Mouse (Mus musculus): ENCODE data around the gene Mgat3.

Gene Mgat3

DNA sequence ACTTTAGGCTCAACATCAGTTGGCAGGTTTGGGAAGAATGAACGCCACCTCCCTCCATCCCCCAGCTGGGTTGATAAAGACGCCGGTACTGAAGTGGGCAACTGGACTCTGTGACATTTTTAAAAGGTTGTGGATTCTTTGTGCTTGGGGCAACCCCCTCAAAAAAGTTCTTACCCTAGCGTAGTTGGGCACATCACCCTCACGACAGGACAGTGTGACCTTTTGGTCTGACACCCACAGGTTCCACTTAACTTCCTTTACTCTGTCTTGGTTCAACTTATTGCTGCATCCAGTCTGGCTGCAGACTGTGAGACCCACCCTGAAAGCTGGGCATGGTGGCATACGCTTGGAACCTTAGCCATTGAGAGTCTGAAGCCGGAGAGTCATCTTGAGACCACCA is 50.2 kb downstream of the Mgat3 start:
- DNase-seq (ENCODE audit: low read depth, low spot score), result no peak

DNA sequence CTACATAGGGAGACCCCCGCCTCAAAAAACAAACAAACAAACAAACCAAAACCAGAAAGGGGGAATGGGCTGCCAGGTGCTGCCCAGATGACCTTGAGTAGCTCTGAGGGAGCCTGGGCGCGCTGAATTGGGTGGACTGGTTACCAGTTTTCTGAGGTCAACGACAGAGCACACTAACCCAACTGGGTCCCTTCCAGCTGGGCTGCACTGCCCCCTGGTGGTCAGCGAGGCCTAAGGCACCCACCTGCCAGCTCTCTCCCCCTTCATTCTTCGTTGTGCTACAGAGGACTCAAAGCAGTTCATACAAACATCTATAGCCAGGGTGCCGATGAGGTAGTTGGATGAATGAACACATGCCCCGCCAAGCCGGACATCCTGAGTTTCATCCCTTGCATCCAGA is 51.7 kb downstream of the Mgat3 start:
- DNase-seq (ENCODE audit: low read depth, low spot score), result peak; percentile 72

DNA sequence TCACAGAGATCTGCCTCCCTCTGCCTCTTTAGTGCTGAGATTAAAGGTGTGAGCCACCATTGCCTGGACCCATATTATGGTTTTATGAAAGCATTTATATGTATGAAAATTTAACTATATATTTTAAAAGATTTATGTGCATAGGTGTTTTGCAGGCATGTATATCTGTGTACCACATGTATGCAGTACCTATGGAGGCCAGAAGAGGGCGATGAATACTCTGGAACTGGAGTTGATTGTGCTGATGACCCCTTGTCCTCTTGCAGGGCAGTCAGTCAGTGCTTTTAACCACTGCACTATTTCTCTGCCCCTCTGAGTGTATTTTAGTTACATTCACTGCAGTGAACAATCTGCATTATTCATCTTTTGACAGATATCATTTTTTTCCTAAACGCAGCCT is 52.3 kb downstream of the Mgat3 start:
- peak; percentile 71 for DNase-seq (ENCODE audit: low read depth, low spot score)

DNA sequence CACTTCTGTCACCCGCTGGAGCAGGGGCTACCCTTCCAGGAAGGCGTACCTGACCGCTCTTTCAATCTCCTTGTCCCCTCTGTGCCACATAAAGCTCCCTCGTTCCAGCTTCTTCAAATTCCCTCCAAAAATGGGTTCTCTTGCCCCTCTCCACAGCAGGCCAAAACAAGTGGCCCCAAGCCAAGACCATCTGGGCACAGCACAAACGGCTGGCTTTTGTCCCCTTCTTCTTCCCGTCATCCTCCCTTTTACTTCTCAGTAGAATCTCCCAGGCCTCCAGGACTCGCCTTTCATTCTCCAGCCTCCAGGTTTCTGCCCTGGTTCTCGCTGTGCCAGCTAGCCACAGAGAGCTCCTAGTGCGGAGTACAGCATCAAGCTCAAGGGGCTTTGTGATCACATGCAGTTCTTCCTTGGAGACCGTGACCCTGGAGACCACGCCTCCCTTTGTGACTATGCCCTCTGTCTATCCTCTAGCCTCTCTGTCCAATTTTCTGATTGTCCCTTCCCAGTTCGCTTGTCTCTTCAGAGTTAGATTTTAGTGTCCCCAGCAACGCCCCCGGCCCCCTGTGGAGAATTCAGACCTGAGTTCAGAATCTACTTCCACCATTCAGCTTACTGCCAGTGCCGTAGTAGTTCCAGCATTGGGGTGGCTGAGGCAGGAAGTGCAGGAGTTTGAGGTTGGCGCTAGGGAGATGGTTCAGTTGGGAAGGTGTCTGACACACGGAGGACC is 54.7 kb downstream of the Mgat3 start:
- DNase-seq (ENCODE audit: low read depth, low spot score), result no peak

DNA sequence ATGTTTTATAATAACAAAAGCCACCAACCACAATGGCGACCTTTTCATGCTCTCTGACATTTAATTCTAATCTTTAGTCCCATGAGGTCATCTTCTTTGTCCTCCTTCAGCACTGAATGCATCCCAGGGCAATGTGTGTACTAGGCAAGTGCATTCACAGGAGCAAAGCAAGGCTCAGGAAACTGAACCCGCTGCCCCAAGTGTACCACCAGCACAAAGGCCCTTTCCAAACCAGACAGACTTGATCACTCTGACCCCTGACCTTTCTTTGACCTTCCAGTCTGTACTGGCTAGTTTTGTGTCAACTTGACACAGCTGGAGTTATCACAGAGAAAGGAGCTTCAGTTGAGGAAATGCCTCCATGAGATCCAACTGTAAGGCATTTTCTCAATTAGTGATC is 58.8 kb downstream of the Mgat3 start:
- DNase-seq (ENCODE audit: low read depth, low spot score), result no peak

DNA sequence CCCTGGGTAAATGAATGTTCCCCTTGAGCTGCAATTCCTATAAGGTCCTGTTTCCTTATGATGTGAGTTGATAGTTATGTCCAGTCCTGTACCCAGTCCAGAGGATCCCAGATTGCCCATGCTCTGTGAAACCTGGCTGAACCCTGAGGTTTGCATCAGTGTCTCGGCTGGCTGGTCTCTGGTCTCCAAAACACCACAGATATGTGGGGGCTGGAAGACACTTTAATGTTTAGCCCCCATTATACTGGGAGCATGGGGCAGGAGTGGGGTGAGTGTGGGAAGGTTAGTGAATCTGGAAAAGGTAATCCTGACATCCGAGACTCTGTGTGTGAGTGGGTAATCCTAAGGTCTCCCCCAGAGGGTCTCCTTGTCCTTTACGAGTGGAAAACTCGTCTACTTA is 59.5 kb downstream of the Mgat3 start:
- DNase-seq (ENCODE audit: low read depth, low spot score), result no peak

DNA sequence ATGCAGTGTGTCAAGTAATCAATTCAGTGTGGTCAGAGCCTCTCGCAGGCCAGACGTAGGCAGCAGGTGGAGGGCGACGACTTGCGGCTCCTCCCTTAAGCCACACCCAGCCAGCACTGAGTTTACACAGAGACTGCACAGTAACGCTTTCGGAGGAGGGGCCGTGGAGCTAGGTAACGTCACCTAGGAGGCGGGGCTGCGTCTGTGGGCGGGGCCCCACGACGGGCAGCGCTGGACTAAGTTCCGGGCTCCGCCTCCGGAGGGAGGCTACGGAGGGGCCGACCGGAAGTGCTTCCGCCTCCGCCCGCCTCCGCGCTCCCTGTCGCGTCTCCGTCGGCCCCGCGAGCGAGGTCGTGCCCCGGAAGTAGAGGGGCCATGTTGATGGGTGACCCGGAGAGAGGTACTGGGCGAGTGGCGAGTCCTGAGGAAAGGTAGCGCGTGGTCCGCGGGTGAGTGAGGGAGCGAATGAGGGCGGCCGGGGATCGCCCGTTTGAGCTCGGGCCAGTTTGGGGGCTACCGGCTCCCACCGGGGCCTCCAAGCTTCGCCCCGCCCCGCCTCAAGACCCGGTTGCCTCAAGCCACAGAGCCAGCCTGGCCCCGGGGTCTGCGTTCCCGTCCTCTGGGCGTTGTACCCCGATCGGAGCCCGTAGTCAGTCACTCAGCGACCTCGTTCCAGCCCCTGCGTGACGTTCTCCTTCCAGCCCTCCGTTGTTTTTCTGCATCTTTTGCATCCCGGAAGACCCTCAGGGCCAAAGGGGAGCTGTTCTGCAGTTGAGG is 60.4 kb downstream of the Mgat3 start, which contains the start of gene Mief1:
Mief1 (plus strand) TSS at position 286 of the 777 bp plus-strand sequence.
- peak; percentile 93 for DNase-seq (ENCODE audit: low read depth, low spot score)

DNA sequence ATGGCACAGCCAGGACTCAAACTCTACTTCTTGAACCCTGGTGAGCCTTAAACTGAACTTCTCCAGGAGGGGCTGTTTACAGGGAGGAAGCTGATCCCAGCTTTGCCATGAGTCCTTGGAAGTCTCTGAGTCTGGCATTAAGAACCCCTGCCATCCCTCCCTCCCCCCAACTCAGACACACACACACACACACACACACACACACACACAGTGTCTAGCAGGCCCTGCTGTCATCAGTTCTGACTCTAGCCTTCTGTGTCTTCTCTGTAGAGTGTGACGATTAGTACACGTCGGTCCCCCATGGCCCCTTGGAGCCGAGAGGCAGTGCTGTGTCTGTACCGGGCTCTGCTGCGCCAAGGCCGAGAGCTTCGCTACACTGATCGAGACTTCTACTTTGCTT is 62.0 kb downstream of the Mgat3 start, which contains the start of gene AC140267.1:
AC140267.1 (plus strand) TSS at position 301 of the 400 bp plus-strand sequence.
- no peak for DNase-seq (ENCODE audit: low read depth, low spot score)

DNA sequence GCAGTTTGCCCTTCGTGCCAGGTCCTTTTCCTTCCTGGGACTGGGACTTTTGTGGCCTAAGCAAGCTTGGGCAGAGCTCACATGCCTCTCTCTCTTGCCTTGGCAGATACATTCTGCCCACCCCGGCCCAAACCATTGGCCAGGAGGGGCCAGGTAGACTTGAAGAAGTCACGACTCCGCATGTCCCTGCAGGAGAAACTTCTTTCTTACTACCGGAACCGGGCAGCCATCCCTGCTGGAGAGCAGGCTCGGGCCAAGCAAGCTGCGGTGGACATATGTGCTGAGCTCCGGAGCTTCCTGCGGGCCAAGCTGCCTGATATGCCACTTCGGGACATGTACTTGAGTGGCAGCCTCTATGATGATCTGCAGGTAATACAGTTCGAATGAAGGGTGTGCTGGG is 74.6 kb downstream of the Mgat3 start:
- no peak for DNase-seq (ENCODE audit: low read depth, low spot score)

DNA sequence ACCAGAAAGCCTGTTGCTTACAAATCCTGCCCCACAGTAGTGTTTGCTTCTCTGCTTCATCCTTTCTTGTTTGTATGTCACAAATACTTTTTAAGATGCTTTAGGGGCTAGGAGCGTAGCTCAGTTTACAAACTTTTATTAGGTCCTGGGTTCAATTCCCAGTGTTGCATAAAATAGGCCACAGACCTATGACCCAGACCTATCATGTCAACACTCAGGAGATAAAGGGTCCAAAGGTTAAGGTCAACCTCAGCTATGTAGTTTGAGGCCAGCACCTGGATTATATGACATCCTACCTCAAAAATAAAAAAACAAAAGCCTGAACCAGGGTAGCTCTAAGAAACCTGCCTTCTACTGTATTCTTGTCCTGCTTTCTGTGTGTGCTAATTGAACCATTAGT is 75.1 kb downstream of the Mgat3 start:
- no peak for DNase-seq (ENCODE audit: low read depth, low spot score)

DNA sequence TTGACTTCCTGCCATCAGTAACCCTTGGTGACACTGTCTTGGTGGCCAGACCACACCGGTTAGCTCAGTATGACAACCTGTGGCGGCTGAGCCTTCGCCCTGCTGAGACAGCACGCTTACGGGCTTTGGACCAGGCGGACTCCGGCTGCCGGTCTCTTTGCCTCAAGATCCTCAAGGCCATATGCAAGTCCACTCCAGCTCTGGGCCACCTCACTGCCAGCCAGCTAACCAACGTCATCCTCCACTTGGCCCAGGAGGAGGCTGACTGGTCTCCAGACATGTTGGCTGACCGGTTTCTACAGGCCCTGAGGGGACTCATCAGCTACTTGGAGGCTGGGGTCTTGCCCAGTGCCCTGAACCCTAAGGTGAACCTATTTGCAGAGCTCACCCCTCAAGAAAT is 76.2 kb downstream of the Mgat3 start:
- DNase-seq (ENCODE audit: low read depth, low spot score), result no peak

DNA sequence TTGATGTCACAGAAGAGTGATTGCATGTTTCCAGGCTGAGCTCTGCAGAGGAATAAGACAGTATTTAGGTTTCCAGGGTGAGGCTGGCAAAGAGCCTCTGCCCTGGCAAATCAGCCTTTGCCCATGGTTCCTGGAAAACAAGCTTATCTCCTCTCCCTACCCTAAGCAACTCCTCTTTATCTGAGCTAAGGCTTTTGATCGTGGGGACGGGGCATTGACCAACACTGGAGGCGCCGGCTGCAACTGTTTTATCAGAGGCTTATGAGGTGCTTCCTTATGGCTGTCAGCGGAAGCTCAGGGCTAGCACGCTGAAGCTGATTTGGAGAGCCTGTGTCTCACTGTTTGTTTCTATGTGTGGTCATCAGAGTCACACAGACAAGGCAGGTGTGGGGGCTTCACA is 77.1 kb downstream of the Mgat3 start:
- no peak for DNase-seq (ENCODE audit: low read depth, low spot score)

DNA sequence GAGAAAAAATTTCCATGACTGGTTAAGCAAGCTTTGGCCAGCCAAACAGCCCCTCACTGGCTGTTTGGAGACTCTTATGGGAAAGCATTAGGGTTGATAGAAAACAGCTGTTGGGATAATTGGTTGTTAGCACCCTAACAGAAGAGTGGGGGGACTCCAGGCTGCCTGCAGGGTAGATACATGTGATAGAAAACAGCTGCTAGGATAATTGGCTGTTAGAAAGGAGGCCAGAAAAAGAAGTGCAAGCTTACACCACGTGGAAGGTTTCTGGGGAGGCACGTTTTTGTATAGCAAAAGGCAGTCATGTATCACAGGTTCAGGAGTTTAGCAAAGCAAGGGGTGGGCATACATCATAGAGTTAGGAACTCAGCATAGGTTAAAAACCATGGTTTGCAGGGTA is 80.0 kb downstream of the Mgat3 start:
- DNase-seq (ENCODE audit: low read depth, low spot score), result no peak

DNA sequence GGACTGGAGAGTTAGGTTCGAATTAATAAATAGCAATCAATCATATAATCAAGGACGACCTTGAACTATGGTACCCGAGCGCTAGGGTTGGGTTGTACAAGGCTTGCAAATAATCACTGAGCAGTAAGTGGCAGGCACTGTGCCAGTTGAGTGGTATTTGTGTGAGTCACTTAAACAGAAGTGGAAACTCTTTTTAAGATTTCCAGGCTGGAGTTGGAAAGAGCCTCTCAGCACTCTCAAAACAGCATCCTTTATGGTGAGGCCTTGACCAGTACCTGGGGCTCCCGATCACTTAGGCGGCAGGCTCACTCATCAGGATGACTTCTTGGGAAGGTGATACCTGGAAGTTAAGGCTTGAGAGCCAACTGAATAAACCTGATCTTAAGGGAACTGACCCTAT is 80.7 kb downstream of the Mgat3 start:
- DNase-seq (ENCODE audit: low read depth, low spot score), result no peak

DNA sequence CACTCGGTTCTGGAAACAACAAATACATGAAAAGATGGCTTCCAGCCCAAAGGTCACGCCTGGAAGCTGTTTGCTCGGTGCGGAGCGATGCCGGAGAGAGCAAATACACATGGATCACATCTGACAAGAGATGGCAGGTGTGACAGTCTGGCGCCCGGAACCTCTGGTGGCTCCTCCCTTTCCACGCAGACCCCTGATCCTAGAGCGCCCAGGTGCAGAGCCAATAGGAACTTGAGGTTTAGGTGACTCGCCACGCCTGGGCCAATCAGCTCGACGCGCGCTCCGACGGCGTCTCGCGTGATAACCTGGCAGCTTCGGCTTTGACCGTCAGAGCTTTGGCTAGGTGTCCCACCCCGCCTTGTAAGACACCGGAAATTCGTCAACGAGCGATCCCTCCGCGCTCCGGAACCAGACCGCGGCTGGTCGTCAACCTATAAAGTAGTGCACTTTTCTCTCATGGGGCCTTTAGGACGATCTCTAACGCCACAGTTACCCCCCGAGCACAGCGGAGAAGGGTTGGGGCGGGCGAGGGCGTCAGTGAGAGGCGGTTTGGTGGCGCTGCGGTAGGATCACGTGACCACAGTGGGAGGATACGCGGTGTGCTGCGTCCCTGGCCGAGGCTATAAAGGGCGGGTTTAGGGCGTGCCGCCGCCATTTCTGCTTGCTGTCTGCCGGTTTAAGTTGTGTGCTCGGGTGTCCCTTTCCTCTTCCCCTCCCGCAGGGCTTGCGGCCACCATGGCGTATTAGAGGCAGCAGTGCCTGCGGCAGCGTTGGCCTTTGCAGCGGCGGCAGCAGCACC is 81.5 kb downstream of the Mgat3 start, which contains the start of gene Atf4:
Atf4 (plus strand) TSS at position 338 of the 799 bp plus-strand sequence.
- peak; percentile 98 for DNase-seq (ENCODE audit: low read depth, low spot score)

DNA sequence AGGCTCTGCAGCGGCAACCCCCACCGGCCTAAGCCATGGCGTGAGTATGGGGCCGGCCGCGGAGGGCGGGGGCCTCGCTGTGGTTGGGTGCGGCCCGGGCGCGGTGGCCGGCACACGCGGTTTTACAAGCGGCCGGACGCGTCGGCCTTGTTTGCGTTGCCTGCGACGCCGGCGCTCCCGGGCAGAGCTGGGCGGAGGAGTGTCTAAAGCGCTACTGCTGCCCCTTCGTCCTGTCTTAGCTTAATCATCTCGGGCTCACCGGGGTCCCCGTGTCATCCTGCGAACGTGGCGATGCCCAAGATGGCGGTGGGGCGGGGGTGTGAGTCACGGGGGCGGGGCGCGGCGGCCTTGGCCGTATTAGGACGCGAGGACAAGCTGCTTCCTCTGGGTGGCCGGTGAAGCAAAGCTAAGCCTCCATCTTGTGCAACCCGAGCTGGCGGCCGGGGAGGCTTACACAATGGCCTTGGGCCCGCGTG is 82.2 kb downstream of the Mgat3 start:
- DNase-seq (ENCODE audit: low read depth, low spot score), result peak; percentile 81

DNA sequence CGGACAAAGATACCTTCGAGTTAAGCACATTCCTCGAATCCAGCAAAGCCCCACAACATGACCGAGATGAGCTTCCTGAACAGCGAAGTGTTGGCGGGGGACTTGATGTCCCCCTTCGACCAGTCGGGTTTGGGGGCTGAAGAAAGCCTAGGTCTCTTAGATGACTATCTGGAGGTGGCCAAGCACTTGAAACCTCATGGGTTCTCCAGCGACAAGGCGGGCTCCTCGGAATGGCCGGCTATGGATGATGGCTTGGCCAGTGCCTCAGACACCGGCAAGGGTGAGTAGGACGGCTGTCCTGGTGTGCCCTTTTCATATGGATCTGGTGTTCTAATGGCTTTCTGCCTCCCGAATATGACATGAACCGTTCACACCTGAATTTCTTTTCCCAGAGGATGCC is 82.7 kb downstream of the Mgat3 start:
- DNase-seq (ENCODE audit: low read depth, low spot score), result no peak

DNA sequence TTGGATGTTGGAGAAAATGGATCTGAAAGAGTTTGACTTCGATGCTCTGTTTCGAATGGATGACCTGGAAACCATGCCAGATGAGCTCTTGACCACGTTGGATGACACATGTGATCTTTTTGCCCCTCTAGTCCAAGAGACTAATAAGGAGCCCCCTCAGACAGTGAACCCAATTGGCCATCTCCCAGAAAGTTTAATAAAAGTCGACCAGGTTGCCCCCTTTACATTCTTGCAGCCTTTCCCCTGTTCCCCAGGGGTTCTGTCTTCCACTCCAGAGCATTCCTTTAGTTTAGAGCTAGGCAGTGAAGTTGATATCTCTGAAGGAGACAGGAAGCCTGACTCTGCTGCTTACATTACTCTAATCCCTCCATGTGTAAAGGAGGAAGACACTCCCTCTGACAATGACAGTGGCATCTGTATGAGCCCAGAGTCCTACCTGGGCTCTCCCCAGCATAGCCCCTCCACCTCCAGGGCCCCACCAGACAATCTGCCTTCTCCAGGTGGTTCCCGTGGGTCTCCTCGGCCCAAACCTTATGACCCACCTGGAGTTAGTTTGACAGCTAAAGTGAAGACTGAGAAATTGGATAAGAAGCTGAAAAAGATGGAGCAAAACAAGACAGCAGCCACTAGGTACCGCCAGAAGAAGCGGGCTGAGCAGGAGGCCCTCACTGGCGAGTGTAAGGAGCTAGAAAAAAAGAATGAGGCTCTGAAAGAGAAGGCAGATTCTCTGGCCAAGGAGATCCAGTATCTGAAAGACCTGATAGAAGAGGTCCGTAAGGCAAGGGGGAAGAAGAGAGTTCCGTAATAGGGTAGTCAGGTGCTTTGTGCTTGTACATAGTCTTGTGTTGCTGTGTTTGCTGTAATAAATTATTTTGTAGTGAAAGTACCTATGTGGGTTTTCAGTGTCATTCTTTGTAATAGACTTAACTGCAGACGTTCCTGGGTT is 83.4 kb downstream of the Mgat3 start:
- no peak for DNase-seq (ENCODE audit: low read depth, low spot score)

DNA sequence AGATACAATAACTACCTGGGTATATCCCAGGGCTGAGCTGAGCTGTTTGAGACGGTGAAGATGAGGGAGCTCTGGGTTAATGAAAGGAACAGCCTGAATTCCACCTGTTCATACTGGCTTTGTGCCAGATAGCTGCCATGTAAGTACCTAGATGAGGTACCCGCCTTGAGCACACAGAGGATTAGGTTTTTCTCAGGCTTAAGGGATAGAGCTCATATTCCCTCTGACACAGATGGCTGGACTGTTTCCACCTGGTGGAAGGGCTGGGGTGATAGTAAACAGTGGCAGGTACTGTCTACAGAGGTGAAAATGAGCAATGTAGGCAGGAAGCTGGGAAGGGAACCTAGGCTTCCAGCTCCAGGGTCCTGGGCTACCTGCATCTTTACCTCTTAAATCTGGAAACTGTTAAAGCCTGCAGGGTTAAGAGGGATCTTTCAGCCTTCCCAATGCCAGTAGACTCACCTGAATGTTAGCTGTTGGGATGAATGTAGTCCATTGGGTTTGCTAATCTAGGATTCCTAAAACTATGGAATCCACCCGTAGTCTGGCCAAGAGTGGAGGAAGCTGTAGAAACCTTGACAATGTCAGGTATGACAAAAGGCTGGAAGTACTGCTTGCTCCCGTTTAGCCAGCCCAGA is 84.2 kb downstream of the Mgat3 start:
- DNase-seq (ENCODE audit: low read depth, low spot score), result peak; percentile 79

Measured in retina, postnatal 7 days (tissue).